Mouse (Mus musculus): ENCODE measurements at regions not wholly inside any gene's neighbourhood (a gene's known extent, or its start where the extent isn't known, plus 50 kb on each side); places are given as distances from the start of the nearest gene placed in this dataset.

GRCm38 (mm10) chr15:39998063-39998462 is 136.1 kb upstream of the 9330182O14Rik start:
- DNase-seq (ENCODE audit: low read depth, low spot score): no peak

GRCm38 (mm10) chr15:40000022-40000421 is 134.1 kb upstream of the 9330182O14Rik start:
- no peak for DNase-seq (ENCODE audit: low read depth, low spot score)

DNA sequence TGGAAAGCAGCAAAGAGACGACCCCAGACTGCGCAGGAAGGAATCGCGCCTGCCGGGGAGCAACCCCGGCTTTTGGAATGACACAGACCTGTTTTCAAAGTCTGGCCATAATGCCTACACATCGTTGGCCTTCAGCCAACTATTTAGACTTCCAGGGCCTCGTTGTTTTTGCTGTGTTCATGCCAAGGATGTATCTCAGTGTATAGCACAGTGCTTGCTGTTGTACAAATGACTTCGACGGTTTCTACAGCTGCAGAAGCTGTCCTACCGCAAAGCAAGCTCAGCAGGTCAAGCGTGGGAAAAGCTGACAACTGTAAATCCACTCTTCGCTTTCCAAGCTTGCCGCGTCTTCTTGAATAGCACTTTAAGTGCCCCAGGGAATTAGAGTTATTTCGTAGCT is 129.1 kb upstream of the 9330182O14Rik start:
- DNase-seq (ENCODE audit: low read depth, low spot score): no peak

- no peak for DNase-seq (ENCODE audit: low read depth, low spot score)
Observed at GRCm38 (mm10) chr15:40007844-40008243, 126.3 kb upstream of the 9330182O14Rik start.

DNA sequence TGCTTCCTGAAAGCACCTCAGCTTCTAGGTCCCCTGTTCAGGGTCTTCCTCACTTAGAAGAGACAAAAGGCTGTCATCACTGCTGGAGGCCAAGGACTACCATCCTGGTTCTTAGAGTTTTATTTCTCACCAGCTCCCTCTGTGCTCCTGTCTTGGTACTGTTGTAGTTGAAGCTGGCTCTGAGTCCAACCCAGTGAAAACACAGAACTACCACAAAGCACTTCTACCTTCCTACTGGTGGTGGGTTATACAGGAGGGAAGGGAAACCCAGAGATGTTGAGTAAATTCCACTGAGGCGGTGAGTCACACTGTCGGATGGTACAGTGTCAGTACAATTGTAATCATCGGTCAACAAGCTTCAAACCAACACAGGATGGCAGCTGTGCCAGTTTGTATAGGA is 120.3 kb upstream of the 9330182O14Rik start:
- DNase-seq (ENCODE audit: low read depth, low spot score): no peak

DNA sequence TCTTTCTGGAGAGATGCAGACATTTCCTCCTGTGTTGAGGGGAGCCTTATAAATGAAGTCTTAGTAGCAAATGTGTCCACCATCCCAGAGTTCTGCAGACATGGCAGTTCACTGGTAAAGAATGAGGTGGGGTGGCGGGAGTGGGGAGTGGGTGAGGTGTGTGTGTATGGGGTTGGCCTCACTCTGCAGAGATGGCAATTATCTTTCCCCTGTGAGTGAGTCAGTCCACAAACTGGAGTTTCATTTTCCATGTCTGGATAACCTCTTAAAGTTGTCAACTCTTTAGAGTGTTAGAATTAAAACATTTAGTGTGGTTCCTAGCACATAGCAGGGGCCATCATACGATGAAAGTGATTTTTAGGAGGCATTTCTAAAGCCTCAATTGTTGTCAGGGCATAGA is 117.1 kb upstream of the 9330182O14Rik start:
- DNase-seq (ENCODE audit: low read depth, low spot score): no peak

GRCm38 (mm10) chr15:40017597-40017996 is 116.6 kb upstream of the 9330182O14Rik start:
- no peak for DNase-seq (ENCODE audit: low read depth, low spot score)

DNA sequence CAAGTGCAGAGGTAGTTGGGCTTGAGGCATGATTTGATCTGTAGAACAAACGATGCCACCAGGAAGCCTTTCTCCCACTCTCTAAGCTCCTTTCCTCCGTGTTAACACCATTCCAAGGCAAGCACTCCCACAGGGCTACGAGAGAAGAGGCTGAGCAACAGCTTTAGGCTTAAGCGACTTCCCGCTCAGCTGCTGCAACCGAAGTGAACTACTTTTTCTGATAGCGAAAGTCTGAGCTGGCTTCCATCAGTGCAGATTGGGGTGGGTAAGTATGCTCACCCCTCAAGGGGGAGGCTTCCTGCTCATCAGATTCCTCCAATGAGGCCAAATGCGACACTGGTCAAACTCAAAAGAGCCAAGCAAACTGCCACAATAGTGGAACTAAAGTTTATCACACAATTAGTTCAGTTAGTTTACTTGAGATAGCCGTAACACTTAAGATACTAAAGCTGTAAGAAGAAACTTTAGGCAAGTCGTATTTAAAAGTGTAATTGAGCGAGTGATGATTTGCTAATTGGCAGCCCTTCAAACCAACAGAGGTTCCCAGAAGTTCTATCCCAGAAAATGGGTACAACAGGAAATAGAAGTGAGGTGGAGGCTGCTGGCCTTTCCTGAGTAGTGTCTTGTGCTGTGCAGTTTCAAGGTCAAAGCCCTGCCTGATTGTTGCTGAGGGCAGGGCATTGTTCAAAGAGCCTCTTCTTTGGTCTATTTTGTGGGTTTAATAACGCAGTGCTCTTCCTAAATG is 115.9 kb upstream of the 9330182O14Rik start:
- no peak for DNase-seq (ENCODE audit: low read depth, low spot score)

DNA sequence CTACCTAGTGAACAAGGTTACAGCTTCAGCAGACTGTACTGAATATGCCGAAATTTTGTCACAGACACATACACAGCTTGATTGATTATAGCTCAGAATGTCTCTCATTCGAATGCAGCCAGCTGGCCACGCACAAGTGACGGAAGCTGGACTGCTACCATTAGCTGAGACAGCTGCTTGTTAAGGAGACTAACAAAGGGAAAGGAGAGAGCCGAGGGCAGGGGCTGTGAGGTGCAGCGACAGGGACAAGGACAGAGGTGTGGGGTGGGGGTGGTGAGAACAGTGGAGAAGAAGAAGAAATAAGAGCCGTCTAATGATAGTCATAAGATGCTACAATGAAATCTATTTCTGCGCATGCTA is 115.4 kb upstream of the 9330182O14Rik start:
- no peak for DNase-seq (ENCODE audit: low read depth, low spot score)

DNA sequence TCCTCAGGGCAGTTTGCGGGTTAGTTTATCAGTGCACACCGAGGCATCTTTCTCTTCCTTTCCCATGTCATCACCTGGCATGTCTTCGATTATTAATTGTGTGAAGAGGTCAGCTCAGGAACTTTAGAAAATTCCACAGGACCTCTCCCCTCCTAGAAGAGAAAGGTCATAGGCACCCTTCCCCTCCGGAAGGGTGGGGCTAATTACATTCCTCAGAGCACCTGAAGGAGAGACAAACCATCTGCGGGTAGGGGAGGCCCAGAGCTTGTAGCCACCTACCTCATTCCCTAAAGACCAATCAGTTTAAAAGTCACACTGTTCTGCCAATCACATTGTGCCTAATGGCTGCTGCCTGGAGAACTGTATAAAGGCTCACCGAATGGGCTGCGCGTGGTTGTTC is 114.9 kb upstream of the 9330182O14Rik start:
- no peak for DNase-seq (ENCODE audit: low read depth, low spot score)

GRCm38 (mm10) chr15:40020097-40020496 is 114.1 kb upstream of the 9330182O14Rik start:
- DNase-seq (ENCODE audit: low read depth, low spot score): no peak

DNA sequence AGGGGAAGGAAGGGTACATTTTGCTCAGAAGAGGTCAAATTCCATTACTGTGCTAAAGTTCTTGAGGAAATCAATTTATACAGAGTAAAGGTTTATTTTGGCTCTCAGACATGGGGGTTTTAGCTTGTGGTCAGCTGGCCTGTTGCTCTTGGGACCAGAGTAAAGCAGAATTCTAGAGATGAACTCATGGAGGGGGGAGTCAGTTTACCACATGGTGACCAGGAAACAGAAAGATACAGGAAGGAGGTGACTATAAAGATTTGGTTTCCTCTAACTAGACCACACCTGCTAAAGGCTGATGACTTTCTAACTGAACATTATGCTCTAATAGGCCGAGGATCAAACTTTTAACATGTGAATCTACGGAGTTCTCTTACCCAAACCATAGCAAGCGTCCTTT is 113.5 kb upstream of the 9330182O14Rik start:
- no peak for DNase-seq (ENCODE audit: low read depth, low spot score)

GRCm38 (mm10) chr15:40023195-40023594 is 111.0 kb upstream of the 9330182O14Rik start:
- no peak for DNase-seq (ENCODE audit: low read depth, low spot score)

DNA sequence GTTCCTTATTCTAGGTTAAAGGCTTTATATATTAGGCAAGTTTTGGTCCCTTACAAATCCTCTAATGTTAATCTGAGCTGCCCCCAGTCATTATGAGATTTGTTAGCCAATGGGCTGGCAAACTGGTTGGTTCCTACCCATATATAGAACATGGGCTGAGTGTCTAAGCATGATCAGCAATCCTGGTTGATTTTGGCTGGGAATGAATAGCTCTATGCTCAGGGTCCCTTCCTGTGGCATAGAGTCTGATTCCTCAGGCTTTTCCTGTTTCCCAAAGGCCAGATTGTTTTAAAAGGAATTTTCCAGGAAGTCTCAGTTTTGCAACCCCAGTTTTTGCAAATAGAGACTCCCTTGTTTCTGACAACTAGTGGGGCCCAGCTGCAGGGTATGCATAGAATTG is 102.1 kb upstream of the 9330182O14Rik start:
- DNase-seq (ENCODE audit: low read depth, low spot score): no peak

- DNase-seq (ENCODE audit: low read depth, low spot score): no peak
Observed at GRCm38 (mm10) chr15:40036181-40036580, 98.0 kb upstream of the 9330182O14Rik start.

DNA sequence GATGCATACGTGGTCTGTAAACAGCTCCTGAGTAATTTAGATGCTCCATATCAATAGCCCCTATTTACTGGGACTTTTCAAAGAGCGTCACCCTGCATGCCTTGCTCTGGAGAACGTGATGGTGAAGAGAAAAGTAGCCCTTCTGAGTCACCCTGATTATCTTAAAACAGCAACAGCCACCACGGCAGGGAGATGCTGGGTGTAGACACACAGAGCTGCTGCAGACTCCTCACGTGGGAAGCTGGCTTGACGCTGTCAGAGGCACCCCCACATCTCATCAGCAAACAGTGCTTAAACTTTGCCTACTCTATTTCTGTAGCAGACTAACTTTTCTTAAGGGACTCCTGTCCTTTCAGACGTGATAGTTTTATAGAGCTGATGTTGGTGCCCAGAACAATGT is 96.9 kb upstream of the 9330182O14Rik start:
- no peak for DNase-seq (ENCODE audit: low read depth, low spot score)

GRCm38 (mm10) chr15:40046219-40046618 is 87.9 kb upstream of the 9330182O14Rik start:
- DNase-seq (ENCODE audit: low read depth, low spot score): no peak

- DNase-seq (ENCODE audit: low read depth, low spot score): no peak
Observed at GRCm38 (mm10) chr15:40047100-40047499, 87.1 kb upstream of the 9330182O14Rik start.

GRCm38 (mm10) chr15:40068051-40068450 is 66.1 kb upstream of the 9330182O14Rik start:
- DNase-seq (ENCODE audit: low read depth, low spot score): no peak

DNA sequence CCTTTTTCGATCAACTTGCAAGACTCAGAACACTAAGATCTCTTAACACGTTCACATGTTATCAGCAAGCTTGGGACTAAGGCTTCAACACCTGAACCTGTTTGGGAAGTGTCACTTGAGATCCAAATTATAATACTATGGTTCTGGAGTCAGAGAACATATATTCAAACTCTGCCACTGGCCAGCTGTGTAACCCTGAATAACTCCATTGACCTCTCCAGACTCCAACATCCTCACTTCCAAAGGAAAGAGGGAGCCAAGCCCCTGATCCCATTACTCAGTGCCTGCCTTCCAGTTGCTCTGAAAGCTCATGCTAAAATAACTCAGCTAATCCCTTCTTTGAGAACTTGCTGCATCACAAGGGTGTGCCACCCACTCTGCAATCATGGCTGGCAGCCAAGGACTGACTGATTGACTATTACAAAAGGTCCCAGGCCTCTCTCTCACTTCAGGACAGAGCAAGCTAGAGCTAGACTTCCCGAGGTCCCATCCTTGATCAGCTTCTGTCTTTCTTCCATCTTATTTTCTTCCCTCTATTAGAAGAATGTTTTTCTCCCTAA is 58.8 kb upstream of the 9330182O14Rik start:
- peak; percentile 32 for DNase-seq (ENCODE audit: low read depth, low spot score)

- DNase-seq (ENCODE audit: low read depth, low spot score): no peak
Observed at GRCm38 (mm10) chr15:40079872-40080271, 54.3 kb upstream of the 9330182O14Rik start.

Measured in skeletal muscle tissue, adult 2 months (tissue).